Mouse (Mus musculus) WW6 (cell line): ENCODE data around the gene Ndufs2.
"Not testable (repeated sequence)": the region's sequence is repeated elsewhere in the genome, so short reads cannot be mapped to it uniquely, and the experiment has no call there.

Experiments used
- DNase-seq: peaks from one replicate; pipeline ENCODE4 v3.0.0-alpha.2; 2013; ENCODE audit warnings: low read depth, low spot score

The Ndufs2 gene

DNA sequence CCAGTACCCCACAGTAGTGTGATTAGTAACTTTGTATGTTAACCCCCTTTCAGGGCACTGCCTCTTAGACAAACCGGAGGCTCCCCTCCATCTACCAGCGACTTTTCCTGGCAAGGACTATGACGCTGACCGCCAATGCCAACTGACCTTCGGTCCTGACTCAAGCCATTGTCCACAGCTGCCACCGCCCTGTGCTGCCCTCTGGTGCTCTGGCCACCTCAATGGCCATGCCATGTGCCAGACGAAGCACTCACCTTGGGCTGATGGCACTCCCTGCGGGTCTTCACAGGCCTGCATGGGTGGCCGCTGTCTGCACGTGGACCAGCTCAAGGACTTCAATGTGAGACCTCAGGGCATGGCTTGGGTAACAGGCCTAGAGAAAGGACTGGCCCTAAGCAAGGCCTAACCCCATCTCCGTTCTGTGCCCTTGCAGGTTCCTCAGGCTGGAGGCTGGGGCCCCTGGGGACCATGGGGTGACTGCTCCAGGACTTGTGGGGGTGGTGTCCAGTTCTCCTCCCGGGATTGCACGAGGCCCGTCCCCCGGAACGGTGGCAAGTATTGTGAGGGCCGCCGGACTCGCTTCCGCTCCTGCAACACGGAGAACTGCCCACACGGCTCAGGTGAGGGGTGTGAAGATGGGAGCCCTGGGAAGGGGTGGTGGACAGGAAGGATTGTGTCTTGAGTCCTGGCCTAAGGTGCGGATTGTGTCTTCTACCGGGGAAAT lies 5.1 kb upstream of the Ndufs2 start:
- DNase-seq: no peak

DNA sequence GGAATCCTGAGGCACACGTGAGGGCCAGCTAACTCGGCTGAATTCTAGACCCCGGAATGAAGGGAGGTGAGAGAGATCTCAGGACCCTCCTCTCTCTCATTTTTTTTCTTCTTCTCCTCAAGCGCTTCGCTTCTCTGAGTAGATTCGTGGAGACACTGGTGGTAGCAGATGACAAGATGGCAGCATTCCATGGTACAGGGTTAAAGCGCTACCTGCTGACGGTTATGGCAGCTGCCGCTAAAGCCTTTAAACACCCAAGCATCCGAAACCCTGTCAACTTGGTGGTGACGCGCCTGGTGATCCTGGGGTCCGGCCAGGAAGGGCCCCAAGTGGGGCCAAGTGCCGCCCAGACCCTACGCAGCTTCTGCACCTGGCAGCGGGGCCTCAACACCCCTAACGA lies 1.2 kb upstream of the Ndufs2 start:
- no peak for DNase-seq

DNA sequence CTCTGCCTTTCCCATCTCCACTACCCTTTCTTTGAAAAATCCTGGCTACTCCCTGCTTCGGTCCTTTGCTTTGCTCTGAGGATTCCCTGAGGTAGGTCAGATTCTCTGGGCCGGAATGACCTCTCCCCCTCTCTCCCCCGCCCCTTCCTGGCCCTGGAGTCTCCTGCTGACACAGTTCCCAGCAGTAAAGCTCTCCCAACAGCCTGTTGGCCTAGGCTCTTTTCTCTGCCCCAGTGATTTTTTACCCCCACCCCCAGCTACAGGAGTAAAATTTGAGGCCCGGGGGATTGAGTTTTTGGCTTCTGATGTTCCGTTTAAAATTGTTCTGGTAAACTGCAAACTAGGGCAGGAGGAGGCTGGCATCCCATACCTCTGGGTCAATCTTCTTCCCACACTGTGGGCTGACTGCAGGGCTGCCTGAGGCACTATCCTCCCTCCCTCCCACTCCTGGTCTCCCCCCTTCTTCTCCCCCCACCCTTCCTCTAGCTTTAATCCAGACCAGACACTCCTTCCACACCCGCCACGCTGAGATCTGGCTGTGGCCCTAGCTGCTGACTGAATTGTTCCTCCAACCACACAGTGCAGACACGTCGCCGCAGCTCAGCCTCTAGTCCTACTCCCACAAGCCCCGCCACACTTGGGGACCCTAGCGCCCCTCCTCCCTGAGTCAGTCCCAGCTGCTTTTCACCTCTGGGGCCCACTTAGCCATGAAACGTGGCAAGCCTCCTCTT lies 571 bp upstream of the Ndufs2 start:
- DNase-seq: no peak

DNA sequence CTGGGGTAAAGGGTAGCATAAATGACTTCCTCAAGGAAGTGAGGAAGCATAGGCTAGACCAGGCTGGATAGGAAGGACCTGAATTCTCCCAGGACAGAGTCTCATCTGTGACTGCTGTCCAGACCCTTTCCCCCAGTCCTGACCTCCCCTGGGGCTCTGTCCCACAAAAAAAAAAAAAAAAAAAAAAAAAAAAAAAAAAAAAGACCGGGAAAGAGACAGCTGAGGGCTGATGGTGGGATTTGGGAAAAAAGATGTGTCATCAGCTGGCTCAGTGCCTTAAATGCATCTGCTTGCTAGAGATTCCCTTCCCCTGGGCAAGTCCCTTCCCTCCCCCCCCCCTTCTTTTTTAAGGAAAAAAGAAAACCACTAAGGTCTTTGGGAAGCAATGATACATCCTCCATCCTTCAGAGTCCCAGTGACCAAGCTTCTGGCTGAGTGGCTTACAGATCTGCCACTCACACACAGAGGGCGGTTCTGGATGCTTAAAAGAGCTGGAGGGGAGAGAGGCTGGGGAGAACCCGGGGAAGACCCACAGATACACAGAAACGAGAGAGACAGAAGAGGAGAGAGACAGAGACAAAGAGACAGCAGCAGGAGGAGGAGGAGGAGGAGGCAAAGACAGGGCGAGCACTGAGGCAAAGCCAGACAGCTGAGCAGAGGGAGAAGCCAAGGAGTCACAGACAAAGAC lies 1.1 kb downstream of the Ndufs2 start, which contains the start of gene Adamts4:
Gene Adamts4 (plus strand): TSS at position 509 of the 688 bp plus-strand sequence.
- DNase-seq: no peak

DNA sequence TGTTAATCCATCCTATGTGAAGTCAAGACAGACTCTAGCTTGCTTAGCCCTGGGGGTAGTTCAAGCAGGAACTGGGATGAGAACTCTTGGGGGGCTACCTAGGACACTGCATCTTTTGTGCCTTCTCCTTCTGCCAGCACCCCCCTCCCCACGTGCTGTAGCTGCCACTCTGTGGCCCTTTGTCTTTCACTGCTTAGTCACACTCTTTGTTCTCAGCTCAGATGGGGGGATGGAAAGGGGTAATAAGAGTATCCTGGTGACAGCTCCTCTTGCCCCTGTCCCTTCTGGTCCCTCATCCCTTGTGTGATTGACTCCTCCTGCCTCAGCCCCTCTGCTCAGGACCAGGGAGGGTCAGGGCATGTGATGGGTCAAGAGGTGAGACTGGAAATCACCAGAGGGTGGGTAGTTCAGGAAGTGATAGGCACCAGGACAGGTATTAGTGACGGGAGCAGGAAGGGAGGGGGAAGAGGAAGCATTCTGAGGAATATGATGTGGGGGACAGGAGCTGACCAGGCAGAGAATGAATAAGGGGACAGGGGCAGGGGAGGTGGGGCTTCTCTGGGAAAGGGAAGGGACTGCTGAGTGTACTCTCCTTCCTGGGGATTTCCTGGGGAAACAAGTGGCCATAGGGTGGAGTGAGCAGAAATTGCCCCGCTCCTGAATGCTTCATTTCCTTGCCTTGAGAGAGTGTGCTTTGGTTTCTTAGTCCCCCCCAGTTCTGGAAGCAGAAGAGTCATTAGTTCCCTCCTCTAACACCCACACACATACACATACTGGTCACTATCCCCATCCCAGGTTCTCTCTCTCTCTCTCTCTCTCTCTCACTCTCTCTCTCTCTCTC lies 2.6 kb downstream of the Ndufs2 start:
- no peak for DNase-seq

DNA sequence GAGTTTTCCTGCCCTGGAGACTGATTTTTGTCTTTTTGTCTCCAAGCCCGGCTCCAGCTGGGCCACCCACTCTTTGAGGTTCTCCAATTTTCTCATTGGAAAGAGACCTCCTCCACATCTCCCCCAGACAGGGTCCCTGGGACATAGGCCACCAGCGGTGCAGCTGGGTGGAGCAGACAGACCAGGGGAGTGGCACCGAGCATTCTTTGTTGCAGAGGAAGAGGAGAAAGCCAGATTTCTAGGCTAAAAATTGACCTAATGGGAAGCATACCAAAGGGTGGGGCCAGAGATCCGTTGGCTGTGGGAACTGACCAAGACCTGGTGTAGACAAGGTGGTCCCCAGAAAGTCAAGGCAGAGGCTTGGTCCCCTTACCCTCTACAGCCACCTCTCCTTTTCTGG lies 3.3 kb downstream of the Ndufs2 start:
- no peak for DNase-seq

DNA sequence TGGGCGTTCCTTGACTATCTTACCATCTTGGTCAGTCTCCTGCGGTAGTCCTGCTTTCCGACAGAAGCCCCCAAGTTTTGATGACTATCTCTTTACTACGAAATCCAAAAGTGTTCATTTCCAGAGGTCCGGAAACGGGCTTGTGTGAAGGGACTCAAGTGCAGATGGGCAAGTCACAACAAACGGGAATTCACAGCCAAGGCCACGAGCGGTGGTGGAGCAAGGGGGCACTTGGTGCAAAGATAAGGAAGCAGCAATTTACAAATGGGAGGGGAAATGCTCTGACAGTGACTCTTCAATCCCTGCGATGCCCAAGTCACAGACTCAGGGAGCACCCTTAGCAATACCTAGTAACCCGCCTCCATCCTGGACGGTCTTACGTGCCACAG lies 3.7 kb downstream of the Ndufs2 start:
- no peak for DNase-seq

DNA sequence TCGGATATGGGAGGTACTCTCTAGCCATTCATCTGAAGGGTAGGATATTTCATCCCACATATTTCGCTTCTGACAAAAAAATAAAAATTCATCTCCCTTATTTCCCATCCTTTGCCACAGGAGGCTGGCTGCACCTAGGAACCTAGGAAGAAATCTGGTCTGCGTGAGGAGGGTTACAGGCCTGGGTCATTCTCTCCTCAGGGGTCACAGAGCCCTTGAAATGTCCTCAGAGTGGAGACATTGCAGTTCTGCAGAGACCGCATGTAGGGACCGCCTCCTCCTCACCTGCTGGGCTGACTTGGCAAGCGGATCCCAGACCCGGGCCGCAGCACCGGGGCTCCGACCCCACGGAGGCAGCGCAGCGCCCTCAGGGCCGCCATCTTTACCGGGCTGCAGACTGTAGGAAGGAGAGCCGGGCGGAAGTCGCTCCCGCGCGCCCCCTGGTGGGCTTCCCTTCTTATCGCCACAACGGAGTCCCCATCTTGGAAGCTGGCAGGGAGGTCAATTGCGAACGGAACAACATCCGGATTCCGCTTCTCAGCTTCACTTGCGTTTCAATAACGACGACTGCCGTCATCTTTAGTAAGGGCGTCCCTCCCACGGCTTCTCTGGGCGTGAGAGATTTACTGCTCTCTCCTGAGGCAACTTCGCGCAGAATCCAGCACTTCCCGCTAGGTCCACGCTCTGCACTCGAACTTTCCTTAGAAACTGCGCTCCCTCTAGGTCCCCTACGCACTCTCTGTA lies 4.3 kb downstream of the Ndufs2 start:
- DNase-seq: peak; percentile 95

DNA sequence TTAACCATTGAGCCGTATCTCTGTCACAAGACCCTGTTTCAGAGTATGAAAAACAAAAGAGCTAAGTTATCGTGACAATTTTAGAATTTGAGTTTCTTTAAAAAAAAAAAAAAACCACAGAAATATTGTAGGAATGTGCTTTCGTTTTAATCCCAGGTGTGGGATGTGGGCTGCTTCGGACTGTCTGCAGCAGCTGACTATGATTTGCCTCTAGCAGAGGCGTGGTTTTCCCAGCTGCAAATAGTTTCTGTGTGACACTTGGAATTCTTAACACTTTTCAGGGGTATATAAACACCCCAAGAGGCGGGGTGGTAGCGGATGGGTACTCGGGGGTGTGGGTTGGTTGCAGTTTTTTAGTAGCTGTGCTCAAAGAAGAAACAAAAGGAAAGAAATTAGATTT lies 5.8 kb downstream of the Ndufs2 start:
- DNase-seq: no peak

DNA sequence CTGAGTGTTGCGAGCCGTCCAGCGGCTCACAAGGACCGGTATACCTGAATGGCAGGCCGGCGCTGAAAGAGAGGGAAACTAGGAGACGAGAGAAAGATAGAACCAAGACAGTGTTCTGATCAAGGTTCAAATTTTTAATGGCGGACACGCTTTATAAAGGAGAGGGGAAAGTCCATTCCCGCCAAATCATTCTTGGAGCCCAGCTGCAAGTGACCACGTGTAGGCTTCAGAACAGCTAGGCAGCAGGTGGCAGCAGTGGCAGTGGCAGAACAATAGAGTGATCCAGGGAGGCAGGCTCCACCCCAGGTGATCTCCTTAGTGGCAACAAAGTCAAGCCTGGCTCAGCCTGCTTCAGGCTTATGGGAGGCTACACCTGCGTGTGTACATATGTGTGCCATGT lies 9.2 kb downstream of the Ndufs2 start:
- DNase-seq: not testable (repeated sequence)

DNA sequence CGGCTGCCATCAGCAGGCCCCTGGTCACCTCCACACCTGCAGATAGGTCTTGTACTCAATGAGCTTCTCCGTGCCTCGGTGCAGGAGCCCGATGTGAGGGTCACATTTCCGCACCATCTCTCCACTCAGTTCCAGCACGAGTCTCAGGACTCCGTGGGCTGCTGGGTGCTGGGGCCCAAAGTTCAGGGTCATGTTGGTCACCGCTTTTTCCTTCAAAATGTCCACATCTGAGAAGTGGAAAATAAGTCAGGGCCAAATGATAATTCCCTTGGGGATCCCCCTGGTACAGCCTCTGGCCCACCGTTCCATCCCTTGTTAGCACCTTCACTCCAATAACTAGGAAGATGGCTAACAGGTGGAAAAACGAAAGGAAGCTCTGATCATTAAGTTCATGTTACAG lies 10.3 kb downstream of the Ndufs2 start:
- no peak for DNase-seq

DNA sequence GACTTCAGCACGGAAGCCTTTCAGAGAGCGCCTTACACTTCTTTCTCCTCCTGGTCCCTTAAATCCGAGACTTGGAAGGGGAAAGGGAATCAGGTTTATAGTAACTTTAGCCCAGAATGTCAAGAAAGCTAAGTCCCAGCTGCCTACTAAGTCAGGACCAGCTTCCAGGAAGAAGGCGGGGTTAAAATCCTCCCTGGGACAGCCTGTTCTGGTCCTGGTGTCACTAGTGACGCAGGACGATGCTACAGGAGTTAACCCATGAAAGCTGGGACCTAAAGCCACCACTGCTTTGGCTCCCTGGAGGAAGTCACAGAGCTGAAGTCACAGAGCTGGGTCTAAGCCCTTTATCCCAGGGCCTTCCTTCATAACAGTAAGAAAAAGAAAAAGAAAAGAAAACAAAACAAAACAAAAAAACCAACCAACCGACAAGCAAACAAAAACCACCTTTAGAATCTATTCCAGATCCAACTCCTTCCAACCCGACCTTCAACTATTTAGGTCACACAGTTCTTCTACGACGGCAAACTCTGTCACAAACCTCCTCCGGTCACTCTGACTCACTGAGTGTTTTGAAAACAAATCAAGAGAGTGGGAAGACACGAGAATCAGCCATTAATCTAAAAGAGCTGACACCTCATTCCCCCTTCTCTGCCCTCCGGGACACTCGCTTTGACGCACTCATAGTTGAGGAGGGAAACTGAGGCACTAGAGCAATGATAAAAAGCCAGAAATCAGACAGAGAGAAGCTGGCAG lies 11.0 kb downstream of the Ndufs2 start:
- no peak for DNase-seq

DNA sequence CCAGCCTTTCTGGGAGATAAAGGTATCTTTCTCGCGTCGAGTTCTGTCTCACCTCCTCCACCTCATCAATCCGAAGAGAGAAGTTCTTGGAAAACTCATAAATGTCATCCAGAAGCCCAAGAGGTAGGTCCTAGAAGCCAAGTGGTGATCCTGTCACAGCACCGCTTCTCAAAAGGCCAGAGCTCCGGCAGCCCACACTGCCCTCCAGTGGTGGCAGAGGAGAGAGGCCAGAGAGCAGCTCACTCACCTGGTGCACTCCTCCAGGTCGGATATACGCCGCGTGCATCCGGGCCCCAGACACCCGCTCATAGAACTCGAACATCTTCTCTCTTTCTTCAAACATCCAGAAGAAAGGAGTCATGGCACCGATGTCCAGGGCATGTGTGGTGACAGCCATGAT lies 12.7 kb downstream of the Ndufs2 start:
- DNase-seq: no peak

DNA sequence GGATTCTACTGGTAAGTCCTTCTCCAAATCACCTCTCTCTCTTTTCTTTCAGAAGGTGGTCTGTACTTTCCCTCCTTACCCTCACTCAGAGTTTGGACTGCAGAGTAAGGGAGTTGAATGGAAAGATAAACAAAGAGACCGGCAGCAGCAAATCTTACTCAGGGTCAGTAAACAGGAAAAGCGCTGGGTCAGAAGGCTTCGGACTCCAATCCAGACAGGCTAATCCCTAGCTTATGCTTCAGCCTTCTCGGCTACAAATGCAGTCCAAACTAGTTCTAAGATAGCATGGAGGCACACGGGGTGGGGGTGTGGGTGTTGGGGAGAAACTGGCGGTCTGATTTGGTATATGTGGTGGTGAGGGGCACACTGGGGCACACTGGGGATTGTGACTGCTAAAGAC lies 13.8 kb downstream of the Ndufs2 start:
- no peak for DNase-seq

DNA sequence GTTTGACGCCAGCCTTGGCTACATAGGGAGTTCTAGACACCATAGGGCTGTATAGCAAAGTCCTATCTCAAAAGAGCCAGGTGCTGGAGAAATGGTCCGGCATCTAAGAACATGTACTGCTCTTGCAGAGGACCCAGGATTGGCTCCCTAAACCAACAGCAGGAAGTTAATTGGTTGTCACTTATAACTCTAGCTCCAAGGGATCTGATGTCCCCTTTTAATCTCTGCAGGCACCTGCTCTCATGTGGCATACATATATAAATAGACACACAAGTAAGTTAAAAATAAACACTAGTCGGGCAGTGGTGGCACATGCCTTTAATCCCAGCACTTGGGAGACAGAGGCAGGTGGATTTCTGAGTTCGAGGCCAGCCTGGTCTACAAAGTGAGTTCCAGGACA lies 15.4 kb downstream of the Ndufs2 start:
- DNase-seq: no peak

DNA sequence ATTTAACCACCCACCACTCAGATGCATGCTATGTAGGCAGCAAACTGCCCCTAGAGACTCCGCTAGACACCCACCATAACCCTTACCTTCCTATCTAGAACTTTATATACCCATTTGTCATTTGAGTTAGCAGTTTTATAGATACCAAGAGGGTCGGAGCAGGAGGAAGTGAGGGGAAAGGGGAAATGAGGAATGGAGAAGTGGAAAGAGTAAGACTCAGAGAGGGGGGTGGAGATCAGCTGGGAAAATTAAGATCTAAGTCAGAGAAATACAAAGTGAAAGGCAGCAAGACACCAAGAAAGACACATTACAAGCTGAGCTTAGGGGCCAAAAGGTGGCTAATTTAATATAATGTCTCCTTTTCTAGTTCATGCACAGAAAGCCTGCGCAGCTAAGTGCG lies 16.6 kb downstream of the Ndufs2 start:
- no peak for DNase-seq

DNA sequence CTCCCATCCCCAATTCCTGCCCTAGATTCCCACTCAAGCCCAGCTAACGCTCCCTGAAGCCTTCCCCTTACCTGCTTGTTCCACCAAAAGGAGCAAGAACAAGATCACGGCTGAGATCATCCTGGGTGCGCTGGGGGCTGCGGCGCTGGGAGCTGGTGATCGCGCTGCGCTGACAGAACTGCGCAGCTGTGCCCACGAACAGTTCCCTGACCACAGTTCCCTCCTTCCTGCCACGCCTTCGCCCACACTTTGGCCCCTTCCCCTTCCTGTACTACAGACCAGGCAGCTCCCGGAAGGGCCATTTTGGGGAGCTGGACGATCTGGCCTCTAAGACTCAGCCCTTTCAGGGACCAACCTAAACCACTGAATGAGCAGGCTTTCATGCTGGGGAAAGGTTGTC lies 17.1 kb downstream of the Ndufs2 start, which contains the start of gene Fcer1g:
Gene Fcer1g (minus strand): TSS at position 240 of the 400 bp plus-strand sequence.
- DNase-seq: no peak

DNA sequence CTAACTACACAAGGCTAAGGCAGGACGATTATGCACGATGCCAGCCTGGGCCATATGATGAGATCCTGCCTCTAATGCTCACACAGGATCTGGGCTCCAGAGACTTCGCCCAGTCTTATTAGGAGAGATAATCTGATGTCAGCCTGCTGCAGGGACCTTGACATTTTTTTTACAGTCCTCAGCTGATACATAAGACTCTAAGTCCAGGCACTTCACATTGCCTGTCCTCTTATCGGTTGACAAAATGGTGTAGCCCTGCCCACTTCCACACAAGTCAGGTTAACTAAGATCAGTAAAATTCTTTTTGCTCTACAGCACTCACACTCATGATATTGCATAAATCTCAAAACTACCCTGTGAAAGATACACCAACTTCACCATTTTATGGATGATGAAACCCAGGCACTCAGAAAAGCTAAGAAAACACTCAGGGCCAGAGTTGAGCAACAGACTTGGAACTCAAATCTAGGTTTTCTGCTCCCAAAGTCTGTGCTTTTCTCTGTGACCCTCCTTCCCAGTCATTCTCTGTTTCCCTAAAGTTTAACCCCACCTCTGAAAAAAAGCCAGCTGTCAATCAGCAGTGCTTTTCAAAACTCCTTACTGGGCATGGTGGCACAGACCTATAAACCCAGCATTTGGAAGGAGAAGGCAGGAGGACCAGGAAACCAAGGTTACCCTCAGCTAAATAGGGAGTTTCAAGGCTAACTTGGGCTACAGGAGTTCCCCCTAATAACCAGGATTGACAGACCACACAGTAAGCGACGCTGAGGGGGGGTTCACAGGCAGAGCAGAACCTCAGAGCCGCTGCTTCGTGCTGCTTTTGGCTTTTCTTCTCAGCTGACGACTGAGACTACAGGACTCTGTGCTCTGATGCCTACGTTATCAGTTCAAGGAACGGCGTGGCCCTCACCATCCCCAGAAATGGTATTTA lies 18.1 kb downstream of the Ndufs2 start:
- no peak for DNase-seq

DNA sequence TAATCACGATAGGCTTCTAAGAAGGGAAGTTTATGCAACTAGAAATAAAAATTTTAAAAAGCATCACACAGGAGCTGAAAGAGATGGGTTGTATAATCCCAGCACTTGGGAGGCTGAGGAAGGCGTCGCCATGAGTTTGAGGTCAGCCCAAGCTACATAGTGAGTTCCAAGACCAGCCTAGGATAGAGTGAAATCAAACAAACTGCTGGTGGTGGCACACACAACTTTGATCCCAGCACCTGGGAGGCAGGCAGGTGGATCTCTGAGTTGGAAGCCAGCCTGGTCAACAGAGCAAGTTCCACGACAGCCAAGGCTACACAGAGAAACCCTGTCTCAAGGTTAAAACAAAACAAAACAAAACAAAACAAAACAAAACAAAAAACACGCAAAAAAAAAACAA lies 18.8 kb downstream of the Ndufs2 start:
- no peak for DNase-seq
